Mouse (Mus musculus): Measurements from ENCODE around the gene Fzr1.

Fzr1 gene

DNA sequence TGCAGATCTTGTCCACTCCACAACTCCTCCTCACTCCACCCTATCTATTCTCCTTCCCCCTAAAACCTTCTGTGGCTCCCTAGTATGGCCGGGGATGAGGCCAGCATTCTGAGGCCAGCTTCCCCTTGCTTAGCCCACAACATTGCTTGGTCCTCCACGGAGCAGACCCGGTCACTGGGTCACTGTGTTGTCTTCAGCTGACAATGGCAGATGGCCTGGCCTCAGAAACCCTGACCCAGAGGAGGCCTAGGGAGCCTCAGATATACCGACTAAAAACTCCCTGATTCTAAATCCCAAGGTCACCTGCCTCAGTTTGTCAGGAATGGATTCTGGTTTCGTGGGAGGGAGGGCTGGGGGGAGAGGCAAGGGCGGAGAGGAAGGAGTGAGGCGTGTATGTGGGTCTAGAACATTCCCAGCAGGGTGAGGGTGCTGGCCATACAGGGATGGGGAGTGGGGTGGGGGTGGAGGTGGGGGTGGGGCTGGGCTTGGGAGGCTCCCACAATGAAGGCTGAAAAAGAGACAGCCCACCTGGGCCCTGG lies 24.0 kb upstream of the Fzr1 start:
- DNase-seq (ENCODE audit: low spot score): no peak

DNA sequence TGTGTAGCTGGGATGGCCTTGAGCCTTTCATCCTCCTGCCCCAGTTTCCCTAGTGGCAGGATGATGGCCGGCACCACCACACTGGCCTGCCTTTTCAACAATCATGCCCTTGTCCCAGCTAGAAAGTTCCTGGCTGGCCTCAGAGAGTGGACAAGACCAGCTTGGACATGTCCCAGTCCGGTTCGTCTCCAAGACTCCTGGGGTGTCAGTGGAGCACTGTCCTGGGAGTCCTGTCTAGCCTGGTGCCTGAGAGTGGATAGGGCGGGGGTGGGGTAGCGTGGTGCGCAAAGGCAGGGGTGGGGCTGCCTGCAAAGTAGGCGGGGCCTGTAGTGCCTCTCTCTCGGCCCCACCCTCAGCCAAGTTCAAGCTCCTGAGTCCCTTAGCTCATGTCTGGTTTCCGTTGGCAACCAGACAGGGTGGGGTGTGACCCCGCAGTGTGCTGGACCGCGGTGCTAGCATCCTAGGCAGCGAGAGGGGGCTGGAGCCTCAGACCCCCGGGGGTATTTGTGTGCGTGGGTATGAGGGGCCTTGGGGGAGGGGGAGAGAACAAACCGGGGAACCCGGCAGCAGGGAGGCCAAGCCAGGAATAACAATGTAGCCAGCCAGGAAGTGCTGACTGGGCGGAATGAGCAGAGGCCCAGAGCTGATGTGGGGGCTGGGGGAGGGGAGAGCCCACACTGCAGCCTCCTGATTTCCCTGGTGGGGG lies 23.4 kb upstream of the Fzr1 start:
- peak; percentile 82 for DNase-seq (ENCODE audit: low spot score)

DNA sequence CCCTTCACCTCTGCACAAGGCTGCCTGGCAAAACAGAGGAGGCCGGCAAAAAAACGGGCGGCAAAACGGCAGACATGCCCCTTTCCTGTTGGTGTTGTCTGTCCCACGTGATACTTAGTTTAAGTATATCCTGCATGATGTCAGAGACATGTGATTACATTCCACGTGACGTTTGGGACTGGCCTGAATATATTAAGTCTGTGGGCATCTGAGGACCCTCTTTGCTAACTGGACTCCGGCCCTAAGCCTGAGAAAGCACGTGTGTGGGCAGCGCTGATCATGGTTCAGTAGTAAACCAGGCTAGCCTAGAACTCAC lies 22.8 kb upstream of the Fzr1 start:
- DNase-seq (ENCODE audit: low spot score): no peak

DNA sequence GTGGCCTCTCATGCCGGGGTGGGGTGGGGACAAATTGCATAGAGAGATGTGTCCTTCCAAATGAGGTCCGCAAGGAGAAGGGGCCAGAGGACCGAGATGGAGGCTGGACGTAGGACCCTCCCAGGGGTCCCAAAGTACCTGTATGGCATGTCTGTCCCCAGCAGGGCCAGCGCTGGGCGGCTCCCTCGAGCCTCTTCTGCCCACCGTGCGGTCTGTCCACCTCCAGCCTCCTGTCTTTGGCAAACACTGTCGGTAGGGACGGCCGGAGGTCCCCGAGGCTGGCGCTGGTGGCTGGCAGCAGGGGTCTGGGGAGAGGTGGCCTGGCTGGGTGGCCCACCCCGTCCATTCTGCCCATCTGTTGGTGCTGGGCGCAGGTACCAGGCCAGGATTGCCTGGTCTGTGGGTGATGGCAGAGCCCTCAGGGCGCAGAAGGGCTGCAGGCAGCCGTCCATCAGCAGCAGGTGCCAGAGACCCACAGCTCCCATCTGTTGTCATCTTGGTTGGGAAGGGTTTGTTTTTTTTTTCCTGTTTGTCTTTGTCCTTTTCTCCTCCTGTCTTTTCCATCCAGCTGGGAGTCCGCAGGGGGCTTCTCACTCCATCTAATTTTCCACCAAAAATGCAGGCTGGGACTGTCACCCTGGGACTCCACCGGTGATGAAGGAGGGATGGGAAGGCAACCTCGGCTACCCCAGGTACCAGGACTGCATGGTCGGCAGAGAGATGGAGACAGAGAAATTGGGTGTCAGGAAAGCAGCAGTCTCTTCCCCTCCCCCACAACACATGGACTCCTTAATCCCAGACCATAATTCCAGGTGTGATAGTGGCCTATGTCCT lies 22.3 kb upstream of the Fzr1 start:
- no peak for DNase-seq (ENCODE audit: low spot score)

DNA sequence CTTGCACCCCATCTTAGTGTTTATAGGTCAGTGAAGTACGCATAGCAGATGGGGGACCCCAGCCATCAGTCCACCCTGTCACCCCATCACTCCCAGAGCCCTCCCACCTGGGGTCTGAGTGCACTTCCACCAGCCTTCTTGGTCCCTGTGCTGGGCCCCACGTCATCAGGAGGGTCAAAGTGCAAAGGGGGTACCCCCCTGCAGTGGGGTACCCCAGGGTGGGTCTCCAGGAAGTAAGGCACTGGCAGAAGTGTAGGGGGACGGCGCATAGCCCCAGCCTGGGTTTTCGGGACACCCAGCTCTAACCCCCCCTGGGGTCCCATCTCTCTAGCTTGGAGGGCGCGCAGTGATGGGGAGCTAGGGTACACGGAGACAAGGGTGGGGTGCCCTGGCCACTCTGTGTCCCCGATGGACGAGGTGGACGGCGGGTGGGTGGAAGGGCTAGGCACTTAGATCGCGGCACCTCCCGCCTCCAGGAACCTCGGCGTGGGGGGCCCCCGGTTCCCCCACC lies 21.5 kb upstream of the Fzr1 start:
- DNase-seq (ENCODE audit: low spot score): no peak

DNA sequence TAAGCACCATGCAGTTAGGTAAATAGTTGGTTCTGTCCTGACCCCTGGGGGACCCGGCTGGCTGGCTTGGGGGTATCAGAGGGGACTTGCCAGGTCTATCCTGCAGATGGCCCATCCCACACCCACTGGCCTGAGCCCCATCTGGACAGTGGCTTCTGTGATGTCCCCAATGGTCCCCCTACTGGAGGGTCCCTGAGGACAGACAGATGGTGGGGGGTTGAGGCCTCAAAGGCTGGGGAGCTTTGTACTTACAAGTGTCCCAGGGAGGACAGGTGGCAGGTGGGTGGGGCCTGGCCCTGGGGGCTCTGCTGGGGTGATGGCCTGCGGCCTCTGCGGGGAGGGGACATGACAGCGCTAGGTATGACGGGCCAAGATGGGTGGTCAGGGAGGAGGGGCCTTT lies 21.0 kb upstream of the Fzr1 start:
- DNase-seq (ENCODE audit: low spot score): peak; percentile 38

DNA sequence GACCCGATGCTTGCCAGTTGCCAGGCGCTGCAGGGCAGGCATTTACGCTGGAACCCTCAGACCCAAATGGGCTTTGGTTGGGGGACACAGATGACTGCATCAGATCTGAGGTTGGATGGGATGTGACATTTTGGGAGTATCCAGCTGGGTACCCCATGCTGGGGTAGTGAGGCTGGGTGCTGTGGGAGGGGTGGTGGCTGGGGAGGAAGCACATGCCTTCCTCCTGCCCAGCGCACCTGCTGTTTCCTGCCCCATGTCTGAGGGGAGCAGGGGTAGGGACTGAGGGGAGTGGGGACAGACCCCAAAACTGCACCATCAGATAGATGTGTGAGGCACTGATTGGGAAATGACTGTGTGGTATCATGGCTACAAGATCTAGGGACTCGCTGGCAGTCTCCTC lies 18.4 kb upstream of the Fzr1 start:
- DNase-seq (ENCODE audit: low spot score): no peak

DNA sequence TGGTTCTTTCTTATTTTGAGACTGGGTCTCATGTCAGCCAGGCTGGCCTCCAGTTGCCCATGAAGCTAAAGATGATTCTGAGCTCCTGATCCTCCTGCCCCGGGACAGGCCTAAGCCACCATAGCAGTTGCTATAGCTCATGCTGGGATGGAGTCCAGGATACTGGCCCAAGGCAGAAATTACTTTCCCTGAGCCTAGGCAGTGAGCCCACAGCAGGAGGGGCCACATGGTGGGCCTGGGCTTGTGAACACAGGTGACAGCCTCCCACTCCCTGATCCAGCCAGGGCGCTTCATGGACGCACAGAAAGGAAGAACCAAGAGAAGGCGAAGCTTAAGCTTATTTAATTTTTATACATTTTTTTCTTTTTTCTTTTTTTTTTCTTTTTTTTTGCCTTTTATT lies 17.5 kb upstream of the Fzr1 start:
- DNase-seq (ENCODE audit: low spot score): no peak

DNA sequence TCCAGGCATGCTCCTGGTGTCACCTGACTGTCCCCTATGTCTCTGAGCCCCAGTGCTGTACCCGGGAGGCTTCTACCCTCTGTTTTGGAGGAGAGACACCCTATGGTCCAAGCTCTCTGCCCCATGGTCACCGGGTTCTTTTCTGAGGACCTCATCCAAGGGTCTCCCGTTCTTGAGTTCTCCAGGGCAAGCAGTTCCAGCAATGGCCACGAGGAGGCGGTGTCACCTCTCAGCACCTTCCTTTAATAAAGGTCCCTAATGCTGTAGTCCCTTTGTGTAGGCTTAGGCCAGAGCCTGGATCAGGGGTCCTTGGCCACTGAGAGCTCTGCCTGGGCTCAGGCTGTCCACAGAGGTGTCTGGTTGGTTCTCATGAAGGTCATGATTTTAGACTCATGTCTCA lies 16.8 kb upstream of the Fzr1 start:
- DNase-seq (ENCODE audit: low spot score): peak; percentile 88

DNA sequence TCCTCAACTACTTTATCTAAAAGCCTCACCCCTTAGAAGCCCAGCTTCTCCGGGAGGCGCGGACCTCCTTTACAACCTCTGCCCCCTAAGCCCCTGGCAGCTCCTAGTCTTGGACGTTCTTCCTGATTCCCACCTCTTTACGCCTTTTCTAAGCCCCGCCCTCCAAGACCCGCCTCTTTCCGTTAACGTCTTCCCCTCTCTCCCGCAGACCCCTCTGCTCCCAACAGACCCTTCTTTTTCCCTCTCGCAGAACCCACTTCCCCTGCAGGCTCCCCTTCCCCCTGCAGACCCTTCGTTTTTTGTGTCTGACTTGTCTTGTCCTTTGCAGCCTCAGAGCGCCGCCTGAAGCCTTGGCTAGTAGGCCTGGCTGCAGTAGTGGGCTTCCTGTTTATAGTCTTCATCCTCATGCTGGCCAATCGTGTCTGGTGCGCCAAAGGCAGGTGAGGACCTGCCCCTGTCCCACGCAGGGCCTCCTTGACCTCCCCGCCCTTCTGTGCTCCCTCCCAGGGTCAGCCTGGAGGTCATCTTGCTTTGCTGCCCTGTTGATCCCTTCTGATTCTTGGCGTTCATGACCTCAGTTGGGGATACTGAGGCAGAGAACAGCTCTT lies 15.2 kb upstream of the Fzr1 start:
- peak; percentile 42 for DNase-seq (ENCODE audit: low spot score)

DNA sequence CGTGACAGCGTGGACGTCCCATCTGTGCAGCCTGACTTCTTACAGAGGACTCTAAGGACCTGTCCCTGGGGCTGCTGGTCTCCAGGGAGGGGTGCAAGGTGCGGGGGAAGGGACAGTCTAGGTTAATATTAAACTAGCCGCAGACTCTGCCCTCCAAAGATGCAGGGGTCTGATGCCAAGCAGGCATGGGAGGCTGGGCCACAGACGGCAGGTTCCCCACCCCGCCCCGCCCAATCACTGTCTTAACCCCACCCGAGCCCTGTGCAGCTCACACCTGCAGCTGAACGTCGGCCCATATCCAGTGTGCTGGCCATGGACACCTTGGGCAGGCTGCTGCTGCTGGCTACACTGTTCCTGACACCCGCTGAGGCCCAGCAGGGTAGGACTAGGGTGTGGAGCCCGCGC lies 14.5 kb upstream of the Fzr1 start, which contains the start of gene Smim24:
TSS of gene Smim24 (plus strand) at position 271 of the 405 bp plus-strand sequence.
- DNase-seq (ENCODE audit: low spot score): no peak

DNA sequence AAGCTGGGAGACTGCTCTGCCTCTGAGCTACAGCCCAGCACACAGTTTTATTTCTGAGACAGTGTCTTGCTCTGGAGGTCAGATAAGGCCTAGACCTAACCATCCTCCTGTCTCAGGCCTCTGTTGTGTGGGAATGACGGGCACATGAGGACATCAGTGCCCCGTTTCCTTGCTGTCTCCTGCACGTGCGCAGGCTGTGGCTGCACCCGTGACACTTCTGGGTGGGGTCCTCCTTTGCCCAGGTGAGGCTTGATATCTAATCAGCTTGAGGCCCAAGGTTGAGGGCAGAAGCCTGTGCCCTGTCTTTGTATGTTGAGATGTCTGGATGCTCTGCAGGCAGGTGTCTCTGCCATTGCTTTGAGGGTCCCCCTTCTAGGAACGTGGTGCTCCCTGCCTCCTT lies 14.0 kb upstream of the Fzr1 start:
- DNase-seq (ENCODE audit: low spot score): no peak

DNA sequence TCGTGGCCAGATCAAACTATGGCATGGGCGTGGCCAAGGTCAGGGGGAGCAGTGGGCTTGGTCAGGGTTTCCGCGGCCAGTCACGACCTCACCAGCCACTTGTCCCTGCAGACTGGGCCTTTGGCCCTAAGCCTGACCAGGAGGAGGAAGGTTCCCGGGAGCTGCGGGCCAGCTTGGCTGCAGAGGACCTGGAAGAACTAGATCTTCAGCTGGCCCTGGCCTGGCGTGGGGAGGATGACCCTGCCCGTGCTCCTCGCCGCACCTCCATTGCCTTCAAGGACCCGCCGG lies 12.3 kb upstream of the Fzr1 start:
- no peak for DNase-seq (ENCODE audit: low spot score)

DNA sequence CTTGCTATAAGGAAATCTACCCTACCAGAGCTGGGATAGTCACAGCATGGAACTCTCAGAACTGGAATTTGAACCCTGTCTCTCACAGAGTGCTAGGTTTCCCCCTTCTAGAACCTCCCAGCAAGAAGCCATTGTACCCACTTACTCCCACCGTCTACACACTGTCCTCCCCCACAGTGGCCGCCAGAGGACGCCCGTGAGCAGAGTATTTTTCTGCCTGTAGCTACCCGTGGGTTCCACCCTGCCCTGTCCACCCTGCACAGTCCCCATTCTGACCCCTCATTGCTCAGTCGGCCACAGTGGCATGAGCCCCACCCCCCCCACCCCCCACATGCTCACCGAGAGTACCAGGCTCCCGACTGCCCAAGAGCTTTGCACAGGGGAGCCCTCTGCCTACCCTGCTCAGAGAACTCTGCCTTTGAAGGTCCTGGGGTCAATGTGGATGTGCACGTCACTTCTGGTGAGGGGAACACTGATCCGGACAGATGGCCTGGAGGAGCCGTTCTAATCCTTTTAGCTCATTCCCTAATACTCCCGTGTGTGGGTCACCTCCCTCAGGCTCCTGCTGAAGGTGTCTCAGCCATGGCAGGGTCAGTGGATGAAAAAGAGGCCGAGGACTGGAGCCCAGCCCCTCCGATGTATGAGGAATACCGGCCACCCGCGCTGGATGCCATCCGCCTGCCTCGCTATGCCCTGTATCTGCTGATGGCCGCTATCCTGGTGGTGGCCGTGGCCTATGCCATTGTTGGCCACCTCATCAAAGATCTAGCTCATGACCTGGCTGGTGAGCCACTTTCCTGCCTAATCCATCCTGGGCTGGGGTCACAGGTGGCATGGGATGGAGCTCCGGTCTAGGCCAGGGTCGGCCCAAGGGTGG lies 11.7 kb upstream of the Fzr1 start:
- peak; percentile 84 for DNase-seq (ENCODE audit: low spot score)

DNA sequence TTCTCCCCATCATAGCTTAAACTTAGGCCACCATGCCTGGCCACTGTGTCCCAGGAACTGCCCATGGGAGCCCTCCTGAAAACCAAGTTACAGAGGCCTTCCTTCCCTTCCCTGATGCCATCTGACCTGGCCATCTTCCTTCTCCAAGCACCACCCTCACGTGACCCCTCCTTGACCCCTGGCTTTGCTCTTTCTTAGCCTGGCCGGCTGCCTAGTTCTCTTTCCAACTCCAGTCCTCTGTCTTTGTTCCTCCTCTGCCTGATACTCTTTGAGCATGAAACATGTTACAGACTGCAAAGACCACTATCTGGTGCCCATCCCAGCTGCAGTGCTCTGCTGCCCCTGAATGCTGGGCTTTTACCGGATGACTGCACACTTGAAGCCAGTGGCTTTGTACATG lies 11.1 kb upstream of the Fzr1 start:
- DNase-seq (ENCODE audit: low spot score): no peak

DNA sequence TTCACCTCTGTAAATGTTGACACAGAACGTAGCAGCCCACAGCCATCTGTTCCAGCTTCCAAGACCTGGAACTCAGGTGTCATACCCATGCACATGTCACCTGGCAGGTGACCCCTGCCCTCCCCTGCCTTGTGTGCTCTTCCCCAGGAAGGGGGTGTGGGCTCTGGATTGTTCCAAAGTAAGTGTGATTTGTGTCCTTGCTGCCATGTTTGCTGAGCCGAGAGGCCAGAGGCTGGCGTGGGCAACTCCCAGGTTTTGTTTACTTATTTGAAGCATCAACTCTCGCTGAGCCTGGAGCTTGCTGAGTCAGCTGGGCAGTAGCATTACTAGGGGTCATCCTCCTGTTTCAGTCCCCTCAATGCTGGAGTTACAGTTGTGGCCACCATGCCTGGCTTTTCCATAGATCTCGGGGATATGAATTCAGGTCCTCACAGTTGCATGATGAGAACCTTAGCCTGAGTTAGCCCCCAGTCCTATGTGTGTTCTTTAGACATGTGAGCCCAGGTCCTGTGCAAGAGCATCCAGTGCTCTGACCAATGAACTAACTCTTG lies 10.3 kb upstream of the Fzr1 start, which contains the start of gene Gm48552:
TSS of gene Gm48552 (plus strand) at position 501 of the 551 bp plus-strand sequence.
- DNase-seq (ENCODE audit: low spot score): no peak

DNA sequence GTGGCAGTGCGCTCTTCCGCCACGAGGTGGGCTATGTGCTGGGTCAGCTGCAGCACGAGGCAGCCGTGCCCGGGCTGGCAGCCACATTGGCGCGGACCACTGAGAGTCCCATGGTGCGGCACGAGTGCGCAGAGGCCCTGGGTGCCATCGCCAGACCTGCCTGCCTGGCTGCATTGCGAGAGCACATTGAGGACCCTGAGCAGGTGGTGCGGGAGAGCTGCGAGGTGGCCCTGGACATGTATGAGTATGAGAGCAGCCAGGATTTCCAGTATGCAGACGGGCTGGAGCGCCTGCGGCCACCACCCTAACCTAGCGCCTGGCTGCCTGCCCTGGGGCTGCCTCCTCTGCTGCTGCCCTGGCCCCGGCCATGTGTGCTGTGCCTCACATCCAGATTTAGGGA lies 9.4 kb upstream of the Fzr1 start:
- DNase-seq (ENCODE audit: low spot score): no peak

DNA sequence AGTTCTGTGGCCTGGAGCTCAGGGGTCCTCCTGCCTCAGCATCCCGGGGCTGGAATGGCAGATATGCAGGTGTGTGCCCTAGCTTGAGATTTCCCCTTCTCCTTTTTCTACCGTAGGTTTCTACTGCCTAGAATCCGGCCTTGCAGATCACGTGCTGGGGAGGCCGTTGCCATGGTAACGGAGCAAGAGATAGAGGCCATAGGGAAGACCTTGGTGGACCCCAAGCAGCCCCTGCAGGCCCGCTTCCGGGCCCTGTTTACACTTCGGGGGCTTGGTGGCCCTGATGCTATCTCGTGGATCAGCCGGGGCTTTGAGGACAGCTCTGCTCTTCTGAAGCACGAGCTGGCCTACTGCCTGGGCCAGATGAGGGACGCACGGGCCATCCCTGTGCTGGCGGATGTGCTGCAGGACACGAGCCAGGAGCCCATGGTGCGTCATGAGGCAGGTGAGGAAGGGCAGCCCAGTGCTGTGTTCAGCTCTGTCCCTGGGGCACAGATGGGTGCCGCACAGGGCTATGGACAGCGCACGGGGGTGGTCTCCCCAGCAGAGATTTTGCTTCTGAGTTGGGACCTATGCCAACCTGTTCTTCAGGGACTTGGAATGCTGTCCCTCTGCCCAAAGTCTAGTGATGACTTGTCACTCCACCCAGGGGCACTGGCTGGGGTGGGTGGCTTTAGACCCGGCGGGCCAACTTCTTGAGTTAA lies 7.4 kb upstream of the Fzr1 start:
- DNase-seq (ENCODE audit: low spot score): no peak

DNA sequence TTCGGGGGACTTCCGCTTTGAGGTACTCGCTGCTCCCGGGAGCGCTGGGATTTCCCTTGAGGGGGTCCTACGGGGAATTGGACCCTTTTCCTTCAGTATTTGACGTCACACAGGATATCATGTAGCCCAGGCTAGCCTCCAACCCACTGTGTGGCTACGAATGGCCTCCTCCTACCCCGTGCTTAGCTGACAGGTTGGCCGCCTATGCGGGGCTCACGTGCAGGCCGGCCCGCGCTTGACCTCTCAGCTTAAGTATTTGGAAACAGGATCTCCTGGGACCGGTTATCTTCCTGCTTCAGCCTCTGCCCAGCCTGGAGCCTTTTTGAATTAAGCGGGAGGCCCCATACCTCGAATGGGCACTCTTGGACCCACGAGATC lies 6.3 kb upstream of the Fzr1 start:
- no peak for DNase-seq (ENCODE audit: low spot score)

DNA sequence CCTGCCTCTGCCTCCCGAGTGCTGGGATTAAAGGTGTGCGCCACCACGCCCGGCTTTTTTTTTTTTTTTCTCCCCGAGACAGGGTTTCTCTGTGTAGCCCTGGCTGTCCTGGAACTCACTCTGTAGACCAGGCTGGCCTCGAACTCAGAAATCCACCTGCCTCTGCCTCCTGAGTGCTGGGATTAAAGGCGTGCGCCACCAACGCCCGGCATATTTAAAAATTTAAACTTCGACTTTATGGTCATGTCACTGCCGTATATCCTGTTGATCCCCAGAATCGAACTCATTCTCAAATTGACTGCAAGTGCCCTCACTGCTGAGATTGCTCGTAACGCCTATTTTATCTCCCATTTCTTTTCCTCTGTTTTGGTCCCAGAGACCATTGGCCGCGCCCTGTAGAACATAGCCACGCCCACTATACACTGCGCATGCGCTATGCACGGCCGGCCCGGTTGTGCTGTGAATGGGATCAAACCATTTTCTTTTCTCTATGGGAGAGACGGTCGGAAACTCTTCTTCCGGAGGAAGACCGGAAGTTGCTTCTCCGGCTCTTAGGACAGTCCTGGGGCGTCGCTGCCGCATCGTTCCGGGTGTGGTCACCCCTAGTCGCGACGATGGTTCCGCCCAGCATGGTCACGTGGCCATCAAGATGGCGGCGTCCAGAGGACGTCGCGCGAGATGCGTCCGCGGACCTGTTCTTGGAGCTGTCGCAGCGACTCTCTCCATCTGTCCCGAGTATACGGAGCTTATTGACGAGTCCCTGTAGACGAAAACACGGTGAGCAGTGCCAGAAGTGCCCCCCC lies 5.7 kb upstream of the Fzr1 start, which contains the start of the genes Dohh and Gm48551:
TSS of gene Dohh (plus strand) at position 627 of the 803 bp plus-strand sequence.
TSS of gene Gm48551 (plus strand) at position 665 of the 803 bp plus-strand sequence.
- DNase-seq (ENCODE audit: low spot score): peak; percentile 98

Data from retina, embryonic 14.5 days (tissue).